Mouse (Mus musculus) stomach, embryonic 16.5 days (tissue): ENCODE measurements around the gene Arhgef2. TPM values are rescaled to one million over a fixed set of nuclear protein-coding genes. Genes with fewer than 3 reads are reported as not detected.
"Not testable (repeated sequence)": the region's sequence is repeated elsewhere in the genome, so short reads cannot be mapped to it uniquely, and the experiment has no call there.

Experiments
- ATAC-seq: fragments of 200-750 bp; cut with Nextera tagmentation; 2 replicates; pipeline ENCODE4 v1.8.0; 2017; ENCODE audit warnings: moderate number of reproducible peaks, moderate TSS enrichment; ENCODE audit not compliant: insufficient read depth, low FRiP score
- H3K27ac ChIP-seq: fragments of 300-500 bp; sonication (generic); 2 replicates; pipeline ENCODE4 v1.5.1; 2014; ENCODE audit warnings: low read length
- H3K27me3 ChIP-seq: fragments of 300-500 bp; sonication (generic); 2 replicates; pipeline ENCODE4 v1.6.1; 2014; ENCODE audit warnings: low read length, control low read depth, mixed read lengths; ENCODE audit not compliant: control insufficient read depth, insufficient read depth
- H3K36me3 ChIP-seq: fragments of 300-500 bp; sonication (generic); 2 replicates; pipeline ENCODE4 v1.6.1; 2014; ENCODE audit warnings: low read length; ENCODE audit not compliant: control insufficient read depth, insufficient read depth
- H3K4me1 ChIP-seq: fragments of 300-500 bp; sonication (generic); 2 replicates; pipeline ENCODE4 v1.6.1; 2014; ENCODE audit warnings: low read length, control low read depth, mixed read lengths; ENCODE audit not compliant: control insufficient read depth, insufficient read depth
- H3K4me2 ChIP-seq: fragments of 300-500 bp; sonication (generic); 2 replicates; pipeline ENCODE4 v1.6.1; 2014; ENCODE audit warnings: low read depth, low read length, mixed read lengths
- H3K4me3 ChIP-seq: fragments of 300-500 bp; sonication (generic); replicated peaks from 2 replicates; pipeline ENCODE4 v1.5.1; 2014; ENCODE audit warnings: mild to moderate bottlenecking, low read length
- H3K9ac ChIP-seq: fragments of 300-500 bp; sonication (generic); 2 replicates; pipeline ENCODE4 v1.6.1; 2014; ENCODE audit warnings: low read length
- H3K9me3 ChIP-seq: fragments of 300-500 bp; sonication (generic); replicated peaks from 2 replicates; pipeline ENCODE4 v1.6.1; 2016; ENCODE audit warnings: low read length, control low read depth; ENCODE audit not compliant: control insufficient read depth
- WGBS: fragments of 180-500 bp; shearing (Covaris S2); extraction: QIAGEN DNeasy Blood & Tissue Kit; methylation state at CpG from one replicate; pipeline ENCODE4 v1.1.7; 2014; 5-methylcytosine and 5-hydroxymethylcytosine counted together
- polyA plus RNA-seq: library from polyadenylated mRNA; unstranded; fragments of >200 nt; fragmentation: Nextera tagmentation; extraction: Ambion mirVana; gene quantifications from 2 replicates; pipeline ENCODE4 v1.2.1, GENCODE M21; 2015

Arhgef2 gene
- polyA plus RNA-seq, 1 experiment from 2014 or later: 81.3 TPM

- ATAC-seq: no peak
- no peak overlapping the region for H3K4me2 ChIP-seq
These were observed 11.7 kb upstream of the Arhgef2 start for GRCm38 (mm10) chr3:88593893-88594580.

DNA sequence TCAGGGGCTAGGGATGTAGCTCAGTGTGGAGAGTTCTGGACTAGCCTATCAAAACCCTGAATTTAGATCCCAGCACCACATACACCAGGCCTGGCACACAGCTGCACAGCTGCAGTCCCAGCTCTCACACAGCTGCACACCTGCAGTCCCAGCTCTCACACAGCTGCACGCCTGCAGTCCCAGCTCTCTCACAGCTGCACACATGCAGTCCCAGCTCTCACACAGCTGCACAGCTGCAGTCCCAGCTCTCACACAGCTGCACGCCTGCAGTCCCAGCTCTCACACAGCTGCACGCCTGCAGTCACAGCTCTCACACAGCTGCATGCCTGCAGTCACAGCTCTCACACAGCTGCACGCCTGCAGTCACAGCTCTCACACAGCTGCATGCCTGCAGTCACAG is 9.2 kb upstream of the Arhgef2 start:
- peaks cover 14% of the 10 kb centered on the region for H3K4me1 ChIP-seq
- not testable (repeated sequence) for H3K9ac ChIP-seq, ATAC-seq, H3K9me3 ChIP-seq, H3K4me3 ChIP-seq, H3K36me3 ChIP-seq, H3K4me2 ChIP-seq, H3K27ac ChIP-seq, H3K27me3 ChIP-seq
- 85% methylated on average over 4 of the region's 4 CpGs for whole genome bisulfite sequencing

More at GRCm38 (mm10) chr3:88593893-88594580, 11.7 kb upstream of the Arhgef2 start:
- H3K36me3 ChIP-seq: no peaks in the 10 kb centered on the region
- H3K9me3 ChIP-seq: no peaks in the 10 kb centered on the region
- H3K27me3 ChIP-seq: no peaks in the 10 kb centered on the region
- WGBS: 32% methylated on average over 10 of the region's 10 CpGs
- H3K4me1 ChIP-seq: peaks cover 14% of the 10 kb centered on the region
- H3K9ac ChIP-seq: 0 out of 2 replicates have a peak overlapping the region, but pooled peaks have one; percentile 24
- no peak overlapping the region for H3K4me3 ChIP-seq
- no peak overlapping the region for H3K27ac ChIP-seq

DNA sequence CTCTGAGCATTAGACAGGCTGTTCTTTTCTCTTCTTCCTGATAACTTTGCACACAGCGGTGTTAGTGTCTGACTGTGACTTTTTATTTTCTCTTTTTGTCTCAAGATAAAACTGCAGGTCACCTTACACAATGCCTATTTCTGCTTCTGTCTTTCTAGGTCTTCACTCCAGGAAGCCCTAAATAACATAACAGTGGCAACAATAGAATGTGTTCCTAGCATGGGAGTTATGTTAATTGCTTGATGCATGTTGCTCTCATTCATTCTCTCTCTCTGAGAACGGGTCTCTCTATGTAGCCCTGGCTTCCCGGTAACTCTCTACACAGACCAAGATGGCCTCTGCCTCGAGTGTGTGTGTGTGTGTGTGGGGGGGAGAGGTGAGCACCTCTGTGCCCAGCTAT is 3.3 kb upstream of the Arhgef2 start:
- H3K4me2 ChIP-seq: no peak overlapping the region
- no peak for ATAC-seq
- H3K4me3 ChIP-seq: no peak overlapping the region
- peaks cover 4% of the 10 kb centered on the region; the same call in 1 of the 2 replicates for H3K4me1 ChIP-seq
- H3K27me3 ChIP-seq: no peaks in the 10 kb centered on the region
- H3K9me3 ChIP-seq: no peaks in the 10 kb centered on the region
- no peak overlapping the region for H3K9ac ChIP-seq
- WGBS: 77% methylated on average over 4 of the region's 4 CpGs
- no peak overlapping the region for H3K27ac ChIP-seq
- H3K36me3 ChIP-seq: no peaks in the 10 kb centered on the region

- no peak overlapping the region for H3K4me3 ChIP-seq
- peaks cover 4% of the 10 kb centered on the region; the same call in 1 of the 2 replicates for H3K4me1 ChIP-seq
- H3K36me3 ChIP-seq: no peaks in the 10 kb centered on the region
- H3K4me2 ChIP-seq: no peak overlapping the region
- 20% methylated on average over 6 of the region's 6 CpGs for WGBS
- no peaks in the 10 kb centered on the region for H3K9me3 ChIP-seq
- H3K27me3 ChIP-seq: no peaks in the 10 kb centered on the region
- no peak overlapping the region for H3K27ac ChIP-seq
- ATAC-seq: peak; percentile 52; the same call in 1 of the 2 replicates
- no peak overlapping the region for H3K9ac ChIP-seq
These were observed 2.0 kb upstream of the Arhgef2 start for GRCm38 (mm10) chr3:88603714-88604161.

- no peak overlapping the region for H3K27ac ChIP-seq
- no peaks in the 10 kb centered on the region for H3K36me3 ChIP-seq
- no peak overlapping the region for H3K4me3 ChIP-seq
- no peaks in the 10 kb centered on the region for H3K27me3 ChIP-seq
- H3K4me2 ChIP-seq: no peak overlapping the region
- H3K9me3 ChIP-seq: no peaks in the 10 kb centered on the region
- H3K4me1 ChIP-seq: peaks cover 4% of the 10 kb centered on the region; the same call in 1 of the 2 replicates
- 90% methylated on average over 7 of the region's 7 CpGs for WGBS
- H3K9ac ChIP-seq: no peak overlapping the region
- ATAC-seq: no peak
These were observed 903 bp upstream of the Arhgef2 start for GRCm38 (mm10) chr3:88604863-88605262.

GRCm38 (mm10) chr3:88607065-88607757 is 1.4 kb downstream of the Arhgef2 start:
- Histone ChIP-seq H3K9me3 (no peaks in the 10 kb centered on the region), H3K36me3 (no peaks in the 10 kb centered on the region), H3K4me2 (peak overlapping the region; percentile 54), H3K27me3 (no peaks in the 10 kb centered on the region), H3K4me1 (peaks cover 4% of the 10 kb centered on the region; the same call in 1 of the 2 replicates), H3K4me3 (peak overlapping the region; percentile 33), H3K9ac (peak overlapping the region; percentile 64), H3K27ac (no peak overlapping the region)
- ATAC-seq: peak; percentile 83
- under 1% methylated on average over 20 of the region's 20 CpGs for WGBS

GRCm38 (mm10) chr3:88607758-88608138 is 2.0 kb downstream of the Arhgef2 start:
- Histone ChIP-seq H3K4me1 (peaks cover 4% of the 10 kb centered on the region; the same call in 1 of the 2 replicates), H3K27me3 (no peaks in the 10 kb centered on the region), H3K36me3 (no peaks in the 10 kb centered on the region), H3K4me3 (peak overlapping the region; percentile 33), H3K9ac (peak overlapping the region; percentile 64), H3K4me2 (peak overlapping the region; percentile 54), H3K9me3 (no peaks in the 10 kb centered on the region), H3K27ac (no peak overlapping the region)
- 28% methylated on average over 10 of the region's 10 CpGs for WGBS
- ATAC-seq: peak; percentile 27; the same call in 1 of the 2 replicates

DNA sequence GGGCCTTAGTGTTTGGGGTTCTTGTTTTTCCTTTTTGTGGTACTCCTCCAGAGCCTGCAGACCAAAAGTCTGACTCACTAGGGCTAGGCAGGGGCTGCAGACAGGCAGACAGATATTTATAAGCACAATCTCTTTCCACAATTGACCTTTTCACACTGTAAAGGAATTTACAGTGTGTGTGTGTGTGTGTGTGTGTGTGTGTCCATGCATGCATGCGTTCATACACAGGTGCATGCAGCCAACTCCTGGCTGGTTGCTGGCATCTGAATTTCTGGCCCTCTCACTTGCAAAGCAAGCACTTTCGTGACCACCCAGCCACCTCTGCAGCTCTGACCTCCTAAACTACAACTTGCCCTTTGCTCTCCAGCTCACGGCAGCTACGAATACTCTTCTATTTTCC is 3.3 kb downstream of the Arhgef2 start:
- ATAC-seq: no peak
- H3K27ac ChIP-seq: no peak overlapping the region
- H3K36me3 ChIP-seq: no peaks in the 10 kb centered on the region
- H3K4me2 ChIP-seq: no peak overlapping the region
- H3K9ac ChIP-seq: no peak overlapping the region; the same call in 1 of the 2 replicates
- peaks cover 4% of the 10 kb centered on the region; the same call in 1 of the 2 replicates for H3K4me1 ChIP-seq
- 64% methylated on average over 4 of the region's 4 CpGs for WGBS
- H3K27me3 ChIP-seq: no peaks in the 10 kb centered on the region
- H3K9me3 ChIP-seq: no peaks in the 10 kb centered on the region
- no peak overlapping the region for H3K4me3 ChIP-seq

GRCm38 (mm10) chr3:88614418-88614817 is 8.7 kb downstream of the Arhgef2 start:
- Histone ChIP-seq H3K4me3 (no peak overlapping the region), H3K36me3 (no peaks in the 10 kb centered on the region), H3K4me1 (peaks cover 14% of the 10 kb centered on the region), H3K9ac (0 out of 2 replicates have a peak overlapping the region, but pooled peaks have one; percentile 11), H3K9me3 (no peaks in the 10 kb centered on the region), H3K27me3 (no peaks in the 10 kb centered on the region), H3K27ac (no peak overlapping the region), H3K4me2 (no peak overlapping the region)
- ATAC-seq: no peak
- whole genome bisulfite sequencing: 76% methylated on average over 8 of the region's 8 CpGs
